Mouse (Mus musculus): ENCODE measurements around the gene Orc2. TPM values are rescaled to one million over a fixed set of nuclear protein-coding genes. Genes with fewer than 3 reads are reported as not detected.

Orc2 gene
- polyA plus RNA-seq, 1 experiment from 2014 or later: 20.3 TPM

GRCm38 (mm10) chr1:58445861-58446260 is 59.0 kb downstream of the Orc2 start:
- WGBS: 5% methylated on average over 11 of the region's 11 CpGs
- H3K4me1 ChIP-seq (ENCODE audit: control insufficient read depth, insufficient read depth, low read length): peaks cover 5% of the 10 kb centered on the region
- H3K4me2 ChIP-seq (ENCODE audit: low read depth, low read length): peak overlapping the region; percentile 76
- peak overlapping the region; percentile 93 for H3K27ac ChIP-seq (ENCODE audit: low read length)
- peak; percentile 5; the same call in 1 of the 2 replicates for ATAC-seq
- H3K36me3 ChIP-seq (ENCODE audit: control insufficient read depth, insufficient read depth, low read length): no peaks in the 10 kb centered on the region
- no peaks in the 10 kb centered on the region for H3K9me3 ChIP-seq (ENCODE audit: control insufficient read depth, low read length)
- H3K27me3 ChIP-seq (replicated peaks; ENCODE audit: control insufficient read depth, insufficient read depth, low read length): no peaks in the 10 kb centered on the region
- peak overlapping the region; percentile 92 for H3K9ac ChIP-seq (ENCODE audit: low read depth, low read length)
- peak overlapping the region; percentile 77 for H3K4me3 ChIP-seq (ENCODE audit: low read length)

GRCm38 (mm10) chr1:58445143-58445722 is 59.7 kb downstream of the Orc2 start, which contains the start of the genes Nif3l1 and Ppil3:
TSS of gene Nif3l1 (plus strand) at chr1:58445151.
TSS of gene Ppil3 (minus strand) at chr1:58445486.
- ATAC-seq: peak; percentile 98
- no peaks in the 10 kb centered on the region for H3K9me3 ChIP-seq (ENCODE audit: control insufficient read depth, low read length)
- H3K4me3 ChIP-seq (ENCODE audit: low read length): peak within 1 kb of the TSS; percentile 77
- H3K36me3 ChIP-seq (ENCODE audit: control insufficient read depth, insufficient read depth, low read length): no peaks in the 10 kb centered on the region
- peak within 1 kb of the TSS; percentile 93 for H3K27ac ChIP-seq (ENCODE audit: low read length)
- H3K4me1 ChIP-seq (ENCODE audit: control insufficient read depth, insufficient read depth, low read length): peaks cover 5% of the 10 kb centered on the region
- H3K4me2 ChIP-seq (ENCODE audit: low read depth, low read length): peak within 1 kb of the TSS; percentile 76
- under 1% methylated on average over 33 of the region's 33 CpGs for WGBS
- peak within 1 kb of the TSS; percentile 92 for H3K9ac ChIP-seq (ENCODE audit: low read depth, low read length)
- no peaks in the 10 kb centered on the region for H3K27me3 ChIP-seq (replicated peaks; ENCODE audit: control insufficient read depth, insufficient read depth, low read length)

GRCm38 (mm10) chr1:58444691-58445090 is 60.2 kb downstream of the Orc2 start:
- H3K4me3 ChIP-seq (ENCODE audit: low read length): peak overlapping the region; percentile 77
- H3K36me3 ChIP-seq (ENCODE audit: control insufficient read depth, insufficient read depth, low read length): no peaks in the 10 kb centered on the region
- no peaks in the 10 kb centered on the region for H3K27me3 ChIP-seq (replicated peaks; ENCODE audit: control insufficient read depth, insufficient read depth, low read length)
- H3K9ac ChIP-seq (ENCODE audit: low read depth, low read length): peak overlapping the region; percentile 92
- no peak for ATAC-seq
- H3K4me1 ChIP-seq (ENCODE audit: control insufficient read depth, insufficient read depth, low read length): peaks cover 5% of the 10 kb centered on the region
- peak overlapping the region; percentile 93 for H3K27ac ChIP-seq (ENCODE audit: low read length)
- H3K4me2 ChIP-seq (ENCODE audit: low read depth, low read length): peak overlapping the region; percentile 76
- WGBS: 9% methylated on average over 10 of the region's 10 CpGs
- no peaks in the 10 kb centered on the region for H3K9me3 ChIP-seq (ENCODE audit: control insufficient read depth, low read length)

GRCm38 (mm10) chr1:58424551-58424950 is 80.4 kb downstream of the Orc2 start:
- H3K27ac ChIP-seq (ENCODE audit: low read length): no peak overlapping the region
- no peak overlapping the region for H3K4me3 ChIP-seq (ENCODE audit: low read length)

GRCm38 (mm10) chr1:58423371-58424248 is 81.3 kb downstream of the Orc2 start, which contains the start of gene Clk1:
TSS of gene Clk1 (minus strand) at chr1:58424066.
- H3K9ac ChIP-seq (ENCODE audit: low read depth, low read length): peak within 1 kb of the TSS; percentile 100
- peak; percentile 96 for ATAC-seq
- H3K4me2 ChIP-seq (ENCODE audit: low read depth, low read length): peak within 1 kb of the TSS; percentile 63
- WGBS: under 1% methylated on average over 79 of the region's 79 CpGs
- H3K27me3 ChIP-seq (replicated peaks; ENCODE audit: control insufficient read depth, insufficient read depth, low read length): no peaks in the 10 kb centered on the region
- H3K4me1 ChIP-seq (ENCODE audit: control insufficient read depth, insufficient read depth, low read length): peaks cover 12% of the 10 kb centered on the region
- H3K9me3 ChIP-seq (ENCODE audit: control insufficient read depth, low read length): no peaks in the 10 kb centered on the region
- H3K36me3 ChIP-seq (ENCODE audit: control insufficient read depth, insufficient read depth, low read length): peaks cover 6% of the 10 kb centered on the region
- H3K27ac ChIP-seq (ENCODE audit: low read length): peak within 1 kb of the TSS; percentile 99
- peak within 1 kb of the TSS; percentile 100 for H3K4me3 ChIP-seq (ENCODE audit: low read length)

More at GRCm38 (mm10) chr1:58424551-58424950, 80.4 kb downstream of the Orc2 start:
- Histone ChIP-seq H3K36me3 (ENCODE audit: control insufficient read depth, insufficient read depth, low read length) (peaks cover 4% of the 10 kb centered on the region; the same call in 1 of the 2 replicates), H3K4me2 (ENCODE audit: low read depth, low read length) (no peak overlapping the region), H3K9me3 (ENCODE audit: control insufficient read depth, low read length) (no peaks in the 10 kb centered on the region), H3K9ac (ENCODE audit: low read depth, low read length) (no peak overlapping the region), H3K27me3 (replicated peaks; ENCODE audit: control insufficient read depth, insufficient read depth, low read length) (no peaks in the 10 kb centered on the region), H3K4me1 (ENCODE audit: control insufficient read depth, insufficient read depth, low read length) (peaks cover 12% of the 10 kb centered on the region)
- 89% methylated on average over 3 of the region's 3 CpGs for WGBS
- ATAC-seq: no peak

- peak; percentile 62 for ATAC-seq
- Histone ChIP-seq H3K9me3 (ENCODE audit: control insufficient read depth, low read length) (no peaks in the 10 kb centered on the region), H3K4me3 (ENCODE audit: low read length) (peak overlapping the region; percentile 100), H3K9ac (ENCODE audit: low read depth, low read length) (peak overlapping the region; percentile 100), H3K4me2 (ENCODE audit: low read depth, low read length) (peak overlapping the region; percentile 63), H3K27me3 (replicated peaks; ENCODE audit: control insufficient read depth, insufficient read depth, low read length) (no peaks in the 10 kb centered on the region), H3K36me3 (ENCODE audit: control insufficient read depth, insufficient read depth, low read length) (peaks cover 12% of the 10 kb centered on the region), H3K4me1 (ENCODE audit: control insufficient read depth, insufficient read depth, low read length) (peaks cover 12% of the 10 kb centered on the region), H3K27ac (ENCODE audit: low read length) (peak overlapping the region; percentile 99)
- WGBS: 5% methylated on average over 13 of the region's 13 CpGs
Observed at GRCm38 (mm10) chr1:58422879-58423278, 82.0 kb downstream of the Orc2 start.

- H3K4me1 ChIP-seq (ENCODE audit: control insufficient read depth, insufficient read depth, low read length): peaks cover 12% of the 10 kb centered on the region
- peaks cover 15% of the 10 kb centered on the region for H3K36me3 ChIP-seq (ENCODE audit: control insufficient read depth, insufficient read depth, low read length)
- no peak overlapping the region for H3K27ac ChIP-seq (ENCODE audit: low read length)
- H3K4me3 ChIP-seq (ENCODE audit: low read length): no peak overlapping the region
- H3K27me3 ChIP-seq (replicated peaks; ENCODE audit: control insufficient read depth, insufficient read depth, low read length): no peaks in the 10 kb centered on the region
- H3K4me2 ChIP-seq (ENCODE audit: low read depth, low read length): peak overlapping the region; percentile 19; the same call in 1 of the 2 replicates
- H3K9me3 ChIP-seq (ENCODE audit: control insufficient read depth, low read length): no peaks in the 10 kb centered on the region
- WGBS: 33% methylated on average over 7 of the region's 7 CpGs
- no peak for ATAC-seq
- H3K9ac ChIP-seq (ENCODE audit: low read depth, low read length): no peak overlapping the region
Observed at GRCm38 (mm10) chr1:58420961-58421360, 83.9 kb downstream of the Orc2 start.

GRCm38 (mm10) chr1:58420032-58420431 is 84.9 kb downstream of the Orc2 start:
- WGBS: 76% methylated on average over 10 of the region's 10 CpGs
- no peak overlapping the region for H3K27ac ChIP-seq (ENCODE audit: low read length)
- no peaks in the 10 kb centered on the region for H3K27me3 ChIP-seq (replicated peaks; ENCODE audit: control insufficient read depth, insufficient read depth, low read length)

GRCm38 (mm10) chr1:58416048-58416447 is 88.9 kb downstream of the Orc2 start:
- Histone ChIP-seq H3K36me3 (ENCODE audit: control insufficient read depth, insufficient read depth, low read length) (peaks cover 35% of the 10 kb centered on the region), H3K27me3 (replicated peaks; ENCODE audit: control insufficient read depth, insufficient read depth, low read length) (no peaks in the 10 kb centered on the region), H3K27ac (ENCODE audit: low read length) (no peak overlapping the region), H3K9ac (ENCODE audit: low read depth, low read length) (no peak overlapping the region), H3K9me3 (ENCODE audit: control insufficient read depth, low read length) (no peaks in the 10 kb centered on the region), H3K4me2 (ENCODE audit: low read depth, low read length) (no peak overlapping the region), H3K4me1 (ENCODE audit: control insufficient read depth, insufficient read depth, low read length) (peaks cover 2% of the 10 kb centered on the region; the same call in 1 of the 2 replicates), H3K4me3 (ENCODE audit: low read length) (no peak overlapping the region)
- ATAC-seq: no peak
- 86% methylated on average over 2 of the region's 2 CpGs for WGBS

More at GRCm38 (mm10) chr1:58420032-58420431, 84.9 kb downstream of the Orc2 start:
- no peak overlapping the region for H3K9ac ChIP-seq (ENCODE audit: low read depth, low read length)
- no peaks in the 10 kb centered on the region for H3K9me3 ChIP-seq (ENCODE audit: control insufficient read depth, low read length)
- peaks cover 19% of the 10 kb centered on the region for H3K36me3 ChIP-seq (ENCODE audit: control insufficient read depth, insufficient read depth, low read length)
- ATAC-seq: no peak
- H3K4me1 ChIP-seq (ENCODE audit: control insufficient read depth, insufficient read depth, low read length): peaks cover 12% of the 10 kb centered on the region
- H3K4me3 ChIP-seq (ENCODE audit: low read length): no peak overlapping the region
- H3K4me2 ChIP-seq (ENCODE audit: low read depth, low read length): no peak overlapping the region
